In genomic region chr7:49336725-49337124, GRCm38 (mm10) we compare ENCODE assay signal across 27 mouse cellular contexts.
DNase-seq lines count a peak whose midpoint lies in the region; ATAC-seq lines count a peak whose summit lies in the region.
"Had no signal": no experiment of that assay in that cellular context is flagged by ENCODE, and none has a peak within 500 bp of the region (broad histone marks: within the 10 kb centered on the region; RNA-seq: fewer than 3 reads in every experiment).

No protein-coding gene starts in this region.

- DNase-seq in cerebellum, postnatal 10 days, result peak; percentile 40 to 56
- DNase-seq in forebrain, embryonic 10.5 days (ENCODE audit: extremely low spot score, low spot score), result no peak
- DNase-seq in forebrain, embryonic 11.5 days (ENCODE audit: low spot score), result no peak
- DNase-seq in left cerebral cortex, postnatal 4 days, result peak; percentile 53
- no peak for DNase-seq in left cerebral cortex, adult 9 months (ENCODE audit: low spot score in 2 of 2)
- DNase-seq: adrenal gland, adult 8-10 months; adrenal gland, postnatal 25 days; cerebellum, adult 9-10 months; embryo, embryonic 11 days; forebrain, postnatal 0 days; gastrocnemius, adult 2 months; gastrocnemius, postnatal 14 days; heart, adult 2 months; heart, postnatal 14 days; kidney, adult 18-20 months had no signal

- WGBS in forebrain, embryonic 10.5 days, result 84% methylated on average over 8 of the region's 8 CpGs
- WGBS in forebrain, embryonic 11.5 days, result 79% methylated on average over 8 of the region's 8 CpGs

- H3K9me3 ChIP-seq in forebrain, embryonic 10.5 days, result no peaks in the 10 kb centered on the region
- H3K9me3 ChIP-seq in forebrain, embryonic 11.5 days (ENCODE audit: control insufficient read depth, low read length), result no peaks in the 10 kb centered on the region
- H3K9me3 ChIP-seq: embryonic facial prominence, embryonic 10.5 days; embryonic facial prominence, embryonic 13.5 days; heart, embryonic 10.5 days; heart, embryonic 13.5 days had no signal

- H3K27ac ChIP-seq in forebrain, embryonic 10.5 days, result peak overlapping the region; percentile 59; the same call in 1 of the 2 replicates
- H3K27ac ChIP-seq in forebrain, embryonic 11.5 days (ENCODE audit: low read depth, low read length), result no peak overlapping the region
- H3K27ac ChIP-seq: embryonic facial prominence, embryonic 10.5 days; embryonic facial prominence, embryonic 13.5 days; heart, adult 2 months; heart, embryonic 10.5 days; heart, embryonic 13.5 days; hindbrain, embryonic 14.5 days; hindbrain, postnatal 0 days had no signal

- no peak for ATAC-seq in cerebellum, adult (ENCODE audit: insufficient number of reproducible peaks, low FRiP score, low TSS enrichment)
- ATAC-seq in forebrain, embryonic 11.5 days (replicated peaks; ENCODE audit: low FRiP score), result no peak
- ATAC-seq: activated CD4-positive, CD25-positive, alpha-beta regulatory T cell, adult 4 months; forebrain, embryonic 14.5 days; forebrain, postnatal 0 days; inflammation-experienced regulatory T-cells, adult 6 months; intestine, embryonic 16.5 days had no signal

- H3K4me1 ChIP-seq in forebrain, embryonic 10.5 days, result peaks cover 41% of the 10 kb centered on the region
- H3K4me1 ChIP-seq in forebrain, embryonic 11.5 days (replicated peaks; ENCODE audit: control insufficient read depth, insufficient read depth, low read length), result peaks cover 9% of the 10 kb centered on the region; the same call in 1 of the 2 replicates

- H3K4me2 ChIP-seq in forebrain, embryonic 11.5 days (ENCODE audit: low read depth, low read length, severe bottlenecking), result no peak overlapping the region
- H3K4me2 ChIP-seq: embryonic facial prominence, embryonic 13.5 days; heart, embryonic 13.5 days; hindbrain, embryonic 14.5 days had no signal

- intact Hi-C loops in left cerebral cortex, postnatal 4 days (cut with DNase I), result no loop called here

- H3K9ac ChIP-seq in forebrain, embryonic 11.5 days (ENCODE audit: low read length), result no peak overlapping the region
- H3K9ac ChIP-seq: embryonic facial prominence, embryonic 13.5 days; forebrain, postnatal 0 days; heart, embryonic 13.5 days; hindbrain, embryonic 14.5 days had no signal

- H3K36me3 ChIP-seq in forebrain, embryonic 10.5 days (replicated peaks), result no peaks in the 10 kb centered on the region
- H3K36me3 ChIP-seq in forebrain, embryonic 11.5 days (ENCODE audit: control insufficient read depth, insufficient read depth, low read length), result no peaks in the 10 kb centered on the region
- H3K36me3 ChIP-seq: embryonic facial prominence, embryonic 10.5 days; embryonic facial prominence, embryonic 13.5 days; heart, embryonic 10.5 days; heart, embryonic 13.5 days had no signal

- H3K27me3 ChIP-seq in forebrain, embryonic 10.5 days (ENCODE audit: poor library complexity, severe bottlenecking), result peaks cover 2% of the 10 kb centered on the region; the same call in 1 of the 2 replicates
- H3K27me3 ChIP-seq in forebrain, embryonic 11.5 days (ENCODE audit: control insufficient read depth, insufficient read depth, low read length), result no peaks in the 10 kb centered on the region
- H3K27me3 ChIP-seq: embryonic facial prominence, embryonic 13.5 days had no signal

- H3K4me3 ChIP-seq in forebrain, embryonic 10.5 days, result no peak overlapping the region
- no peak overlapping the region for H3K4me3 ChIP-seq in forebrain, embryonic 11.5 days (ENCODE audit: low read depth, low read length)
- H3K4me3 ChIP-seq: embryonic facial prominence, embryonic 10.5 days; embryonic facial prominence, embryonic 13.5 days; erythroblast, embryonic 14.5 days; gastrocnemius, adult 2 months; heart, adult 2 months; heart, embryonic 10.5 days; heart, embryonic 13.5 days had no signal

Comparison
In these comparisons a context has a peak if more than half of its experiments do, and no peak if none do; other contexts are left out.
1. DNase-seq: peak in cerebellum, postnatal 10 days (2 of 2) and left cerebral cortex, postnatal 4 days (single experiment); none in forebrain, embryonic 10.5 days (single experiment), forebrain, embryonic 11.5 days (single experiment) and left cerebral cortex, adult 9 months (0 of 2).